Mouse (Mus musculus) heart, postnatal 14 days (tissue): ENCODE measurements around the gene Tmem268. TPM values are rescaled to one million over a fixed set of nuclear protein-coding genes. Genes with fewer than 3 reads are reported as not detected.

ENCODE experiments used
- DNase-seq, 2 experiments: peaks; one replicate each; pipeline ENCODE4 v3.0.0; 2021 to 2022
- intact Hi-C: fragments of 180-260 bp; cut with DNase I; formaldehyde crosslinking; loops from one replicate; pipeline ENCODE4 v1.15.1; 2025
- long read RNA-seq, 2 experiments: library from polyadenylated mRNA; stranded (forward); transcript quantifications; one replicate each; pipeline ENCODE4 v2.0.0; 2021
- total RNA-seq, 2 experiments: library from RNA; stranded (reverse); gene quantifications; 2 replicates each; pipeline ENCODE4 v1.2.3; 2021

Tmem268 gene
- total RNA-seq: 1 to 10 TPM; 6.8 to 9.5 TPM
- long read RNA-seq, experiment 1, transcript Tmem268-201 (10 exons, 3,765 nt): major isoform, 10 of 21 reads
- long read RNA-seq, experiment 1, partial matches to known transcripts: 1 of 21 reads
- long read RNA-seq, experiment 1, other reads (novel, unspliced or antisense): 10 of 21 reads
- long read RNA-seq, experiment 2, transcript Tmem268-201 (10 exons, 3,765 nt): major isoform, 13 of 13 reads
- long read RNA-seq, experiment 2, partial matches to known transcripts: 0 of 13 reads
- long read RNA-seq, experiment 2, other reads (novel, unspliced or antisense): 0 of 13 reads

DNA sequence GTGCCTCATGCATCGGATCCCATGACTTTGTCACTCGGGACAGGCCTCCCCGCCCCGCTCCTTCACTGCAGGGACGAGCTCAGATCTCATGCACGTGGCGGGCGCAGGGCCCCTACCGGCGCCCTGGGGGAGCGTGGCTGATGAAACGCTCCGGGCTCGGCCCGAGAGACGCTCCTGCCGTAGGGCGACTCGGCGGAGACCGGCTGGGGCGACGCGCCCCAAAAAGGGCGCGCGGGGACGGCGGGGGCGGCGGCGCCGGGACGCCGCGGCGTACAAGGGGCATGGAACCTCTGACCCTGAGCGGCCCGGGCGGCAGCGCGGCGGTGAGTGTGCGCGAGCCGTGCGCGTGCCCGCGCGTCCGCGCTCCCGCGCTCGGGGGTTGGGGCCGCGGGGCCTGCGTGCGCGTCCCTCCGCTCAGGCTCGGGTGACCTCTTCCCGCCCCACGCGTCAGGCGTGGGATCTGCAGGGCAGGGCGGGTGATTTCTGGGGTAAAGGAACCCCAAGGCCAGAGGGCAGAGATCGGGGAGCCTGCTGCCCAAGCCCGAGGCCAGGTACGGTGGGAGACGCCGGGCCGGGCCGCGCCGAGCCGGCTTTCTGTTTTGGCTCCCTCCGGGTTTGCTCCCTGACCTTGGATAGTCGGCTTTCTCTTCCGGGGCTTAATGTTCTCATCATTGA, at the start of gene Tmem268:
Gene Tmem268 (plus strand): TSS at position 375 of the 675 bp plus-strand sequence.
- DNase-seq: peak; percentile 87 to 88
- intact Hi-C loops: no loop called here

GRCm38 (mm10) chr4:63512921-63513320, 45.7 kb upstream of the Tmem268 start:
- intact Hi-C loops: no loop called here
- no peak for DNase-seq

DNA sequence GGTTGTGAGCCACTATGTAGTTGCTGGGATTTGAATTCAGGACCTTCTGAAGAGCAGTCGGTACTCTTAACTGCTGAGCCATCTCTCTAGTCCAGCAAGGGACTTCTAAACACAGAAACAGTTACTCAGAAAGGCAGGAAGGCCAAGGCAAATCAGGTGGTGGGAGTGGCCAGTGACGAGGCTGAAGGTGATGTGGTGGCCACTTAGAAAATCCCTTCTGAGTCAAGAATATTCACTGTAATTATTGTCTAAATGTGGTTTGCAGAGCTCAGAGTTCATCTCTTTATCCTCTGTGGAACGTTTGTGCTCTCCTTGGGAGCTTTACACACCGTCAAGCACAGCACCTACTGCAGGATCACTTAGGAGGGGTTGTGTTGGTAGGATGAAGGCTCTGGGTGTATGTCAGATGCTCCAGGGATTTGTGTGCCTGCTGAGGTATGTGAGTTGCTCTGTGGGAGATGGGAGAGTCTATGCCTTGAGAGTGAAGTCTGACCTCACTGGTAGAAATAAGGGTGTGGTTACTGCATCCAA, 44.1 kb upstream of the Tmem268 start:
- intact Hi-C loops: no loop called here
- no peak for DNase-seq

DNA sequence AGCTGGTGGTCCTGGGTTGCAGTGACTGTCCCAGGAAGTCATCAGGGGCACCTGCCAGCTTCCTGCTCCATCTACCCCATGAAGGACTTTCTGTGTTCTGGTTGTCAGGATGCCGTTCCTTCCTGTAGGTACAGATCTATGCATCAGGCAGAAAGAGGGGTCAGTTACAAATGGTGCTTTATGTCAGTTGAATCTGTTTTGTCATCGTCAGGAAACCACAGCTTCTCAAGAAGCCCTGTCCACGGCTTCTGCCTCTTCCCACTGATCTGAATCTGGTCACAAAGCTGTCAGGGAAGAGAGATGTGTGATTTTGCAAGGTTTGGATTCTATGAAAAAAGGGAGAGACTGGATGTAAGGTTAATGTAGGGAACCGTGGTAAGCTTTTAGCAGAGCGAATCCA, 43.6 kb upstream of the Tmem268 start:
- intact Hi-C loops: no loop called here
- DNase-seq: no peak

GRCm38 (mm10) chr4:63521813-63522419, 36.7 kb upstream of the Tmem268 start:
- no peak for DNase-seq
- intact Hi-C loops: no loop called here

DNA sequence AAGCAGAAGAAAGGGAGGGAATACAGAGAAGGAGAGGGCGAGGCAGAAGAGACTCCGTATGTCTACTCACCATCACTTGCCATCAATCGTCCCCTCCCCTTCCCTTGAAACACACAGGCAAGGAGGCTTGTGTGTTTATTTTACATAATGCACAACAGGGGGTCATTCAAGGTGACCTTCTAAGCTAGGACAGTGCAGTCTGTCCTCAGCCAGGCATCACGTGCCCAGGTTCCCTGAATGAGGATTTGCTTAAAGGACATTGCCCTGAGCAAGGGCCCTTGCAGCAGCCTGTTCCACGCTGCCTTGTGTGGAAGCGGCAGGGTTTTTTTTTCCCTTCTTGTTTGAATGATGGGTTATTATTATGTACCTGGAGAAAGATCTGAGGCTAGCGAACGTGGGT, 33.1 kb upstream of the Tmem268 start:
- no peak for DNase-seq
- intact Hi-C loops: no loop called here

DNA sequence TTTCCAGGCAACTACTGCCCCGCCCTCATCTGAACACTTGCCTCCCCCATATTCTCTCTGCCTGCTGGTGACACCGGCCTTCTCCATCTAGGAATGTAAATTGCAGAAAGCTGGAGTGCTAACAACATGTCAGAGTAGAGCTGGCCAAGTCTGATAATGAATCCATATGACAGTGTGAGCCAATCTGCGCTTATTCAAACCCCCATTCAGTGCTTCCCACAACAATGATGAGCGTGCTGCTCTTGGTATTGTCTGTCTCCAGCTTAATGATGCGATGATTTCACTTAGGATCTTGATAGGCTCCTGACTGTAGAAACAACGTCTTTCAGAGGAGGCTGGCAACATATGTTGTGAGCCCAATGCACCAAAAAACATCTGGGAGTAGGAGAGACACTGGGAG, 29.6 kb upstream of the Tmem268 start:
- intact Hi-C loops: no loop called here
- DNase-seq: no peak

DNA sequence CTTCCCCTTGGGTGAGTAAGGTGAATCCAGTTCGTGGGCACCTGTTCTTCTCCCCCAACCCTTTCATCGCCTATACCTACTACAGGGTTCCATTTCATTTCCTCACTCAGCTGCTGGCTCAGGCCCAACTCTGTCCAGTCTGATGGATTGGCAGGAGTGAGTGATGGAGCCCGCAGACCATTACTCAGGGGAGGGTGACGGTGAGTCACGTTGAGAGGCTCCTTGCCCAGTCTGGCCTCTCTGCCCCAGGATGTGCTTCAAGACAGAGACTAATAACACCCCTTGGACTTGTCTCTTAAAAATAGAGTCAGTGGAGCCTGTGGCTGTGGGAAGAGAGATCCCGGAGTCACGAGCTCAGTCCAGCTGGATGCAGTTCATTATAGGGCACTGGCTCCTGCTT, 28.2 kb upstream of the Tmem268 start:
- DNase-seq: no peak
- intact Hi-C loops: no loop called here

DNA sequence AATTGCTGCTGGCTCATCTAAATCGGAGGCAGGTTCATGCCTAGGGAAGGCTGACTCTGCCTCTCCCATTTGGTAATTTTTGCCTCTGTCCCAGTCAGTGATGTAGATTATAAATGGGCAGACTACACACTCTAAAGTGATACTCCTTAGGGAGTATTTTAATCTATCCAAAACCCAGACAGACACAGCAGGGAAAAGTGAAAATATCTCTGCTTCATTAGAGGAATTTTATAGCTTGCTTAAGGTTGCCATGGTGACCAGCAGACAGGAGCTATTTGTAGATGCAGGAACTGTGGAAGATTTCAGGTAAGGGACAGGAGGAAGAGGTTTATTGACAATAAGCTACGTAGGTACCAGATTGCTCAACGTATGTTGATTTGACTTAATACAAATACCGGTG, 21.0 kb upstream of the Tmem268 start:
- intact Hi-C loops: no loop called here
- no peak for DNase-seq

GRCm38 (mm10) chr4:63542209-63542608, 16.4 kb upstream of the Tmem268 start:
- intact Hi-C loops: loop anchor here (5.0 kb wide), 1 partner anchor 45 kb away; the partner anchor contains the start of gene Whrn
- peak; percentile 56 to 67 for DNase-seq

- intact Hi-C loops: loop anchor here (5.0 kb wide), 1 partner anchor 47 kb away; the partner anchor contains the start of gene Whrn
- DNase-seq: peak in 1 of 2 experiments; percentile 21
Measured at GRCm38 (mm10) chr4:63543746-63544493, 14.7 kb upstream of the Tmem268 start.

DNA sequence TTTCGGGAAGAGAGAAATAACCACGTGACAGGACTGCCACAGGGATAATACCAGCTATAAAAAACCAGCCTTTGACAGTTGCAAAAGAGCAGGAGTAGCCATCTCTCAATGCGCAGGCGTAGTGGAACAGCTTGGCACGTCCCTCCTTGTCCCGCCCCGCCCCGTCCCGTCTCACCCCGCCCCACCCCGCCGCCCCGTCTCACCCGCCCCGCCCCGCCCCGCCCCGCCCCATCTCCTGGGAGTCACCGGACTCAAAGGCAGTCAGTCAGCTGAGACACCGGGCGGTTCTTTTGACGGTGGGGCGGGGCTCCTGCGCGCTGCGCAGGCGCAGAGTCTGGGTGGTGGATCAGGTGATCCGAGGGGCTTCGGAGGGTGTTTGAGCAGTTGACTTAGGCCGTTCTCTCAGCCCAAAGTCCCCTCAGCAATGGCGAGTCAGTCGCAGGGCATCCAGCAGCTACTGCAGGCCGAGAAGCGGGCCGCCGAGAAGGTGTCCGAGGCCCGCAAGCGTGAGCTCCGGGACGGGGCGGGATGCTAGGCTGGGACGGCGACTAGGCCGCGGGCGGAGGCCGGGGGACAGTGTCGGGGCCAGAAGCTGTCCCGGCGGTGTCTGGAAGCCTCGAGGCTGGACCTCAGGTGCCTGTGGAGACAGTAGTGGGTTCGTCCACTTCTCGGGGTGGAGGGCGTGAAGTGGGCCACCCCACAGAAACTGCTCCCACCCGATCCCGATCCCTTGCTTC, 13.9 kb upstream of the Tmem268 start, which contains the start of gene Atp6v1g1:
Gene Atp6v1g1 (plus strand): TSS at position 279 of the 737 bp plus-strand sequence.
- DNase-seq: peak; percentile 96
- intact Hi-C loops: loop anchor here (5.0 kb wide), 2 partner anchors 47 to 127 kb away; partner anchors contain the start of gene Whrn

- intact Hi-C loops: loop anchor here (5.0 kb wide), 1 partner anchor 128 kb away; no protein-coding TSS in a partner anchor
- DNase-seq: no peak
Measured at GRCm38 (mm10) chr4:63545231-63545958, 13.2 kb upstream of the Tmem268 start.

DNA sequence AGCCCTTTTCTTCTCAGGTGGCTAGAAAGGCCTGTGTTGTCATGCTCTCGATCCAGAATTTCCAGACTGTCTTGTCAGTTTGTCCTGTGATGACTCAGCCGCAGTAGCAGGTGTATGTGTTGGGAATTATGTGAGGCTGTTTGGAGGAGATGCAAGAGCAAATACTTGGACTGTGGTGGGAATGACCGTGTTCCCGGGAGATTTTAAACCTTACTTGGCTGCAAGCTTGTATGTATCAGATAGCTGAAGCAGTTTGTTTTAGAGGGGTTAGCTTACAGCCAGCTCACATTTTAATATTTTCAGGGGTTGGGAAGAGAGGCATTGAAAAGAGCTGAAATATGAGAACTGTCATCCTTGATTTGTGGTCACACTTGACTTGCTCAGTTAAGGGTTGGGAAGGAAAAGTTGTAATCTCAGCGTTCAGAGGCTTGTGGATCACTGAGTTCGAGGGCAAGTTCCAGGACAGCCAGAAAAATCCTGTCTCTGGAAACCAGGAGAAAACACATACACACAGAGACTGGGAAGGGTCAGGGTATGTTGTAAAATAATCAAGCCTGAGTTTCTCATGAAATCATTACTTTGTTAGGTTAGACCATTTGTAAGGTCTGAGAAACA, 12.0 kb upstream of the Tmem268 start:
- intact Hi-C loops: loop anchor here (5.0 kb wide), 1 partner anchor 129 kb away; no protein-coding TSS in a partner anchor
- no peak for DNase-seq

DNA sequence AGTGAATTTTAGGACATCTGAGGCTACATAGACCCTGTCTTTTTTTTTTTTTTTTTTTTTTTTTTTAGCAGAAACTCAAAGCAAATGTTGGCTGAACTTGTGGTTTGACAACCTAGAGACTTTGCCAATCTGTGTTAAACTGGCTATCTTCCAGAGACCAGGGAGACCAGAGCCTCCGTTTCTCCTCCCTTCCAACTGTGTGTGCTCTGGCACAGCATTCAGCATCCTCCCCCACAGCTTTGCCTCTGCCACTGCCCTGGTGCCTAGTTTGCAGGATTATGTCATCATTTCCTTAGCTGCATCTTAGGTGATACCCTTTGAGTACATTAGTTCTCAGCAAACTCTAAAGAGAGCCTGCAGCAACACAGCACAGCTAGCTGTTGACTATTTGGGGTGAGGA, 10.8 kb upstream of the Tmem268 start:
- intact Hi-C loops: loop anchor here (5.0 kb wide), 1 partner anchor 130 kb away; no protein-coding TSS in a partner anchor
- DNase-seq: no peak

DNA sequence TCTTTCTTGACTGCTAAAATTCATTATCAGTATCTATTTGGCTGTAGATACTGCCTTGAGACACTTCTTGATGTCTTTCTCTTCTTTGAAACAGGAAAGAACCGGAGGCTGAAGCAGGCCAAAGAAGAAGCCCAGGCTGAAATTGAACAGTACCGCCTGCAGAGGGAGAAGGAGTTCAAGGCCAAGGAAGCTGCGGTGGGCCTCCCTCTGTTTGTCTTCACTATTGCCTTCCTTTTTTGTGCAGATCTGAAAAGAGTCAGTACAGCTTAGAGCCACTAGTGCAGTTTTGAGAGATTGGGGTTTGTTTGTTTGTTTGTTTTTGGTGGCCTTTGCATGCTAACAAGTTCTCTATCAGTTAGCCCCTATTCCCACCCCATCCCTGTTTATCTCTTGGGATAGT, 10.1 kb upstream of the Tmem268 start:
- intact Hi-C loops: loop anchor here (5.0 kb wide), 1 partner anchor 131 kb away; no protein-coding TSS in a partner anchor

GRCm38 (mm10) chr4:63550908-63551307, 7.7 kb upstream of the Tmem268 start:
- DNase-seq: no peak
- intact Hi-C loops: no loop called here

More for the DNA sequence above, 10.1 kb upstream of the Tmem268 start:
- no peak for DNase-seq

DNA sequence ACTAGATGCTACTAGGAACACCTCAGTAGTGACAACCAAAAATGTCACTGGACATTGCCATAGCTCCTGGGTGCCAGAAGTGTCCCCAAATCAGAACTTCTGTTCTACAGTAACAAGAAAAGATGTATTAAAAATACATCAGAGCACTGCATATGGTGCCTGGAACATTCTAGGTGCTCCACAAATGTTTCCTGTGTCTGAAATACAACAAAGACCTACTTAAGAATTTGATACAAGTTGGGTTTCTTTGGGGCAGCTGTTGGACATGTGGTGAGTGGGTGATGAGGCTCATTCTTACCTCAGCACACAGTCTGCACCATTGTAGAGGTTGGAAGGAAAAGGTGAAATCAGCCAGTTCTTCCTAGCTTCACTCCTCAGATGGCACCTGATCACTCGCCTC, 5.7 kb upstream of the Tmem268 start:
- no peak for DNase-seq
- intact Hi-C loops: no loop called here
